In genomic region chr4:25313767-25314166, GRCm38 (mm10) we compare ENCODE assay signal across 19 mouse cellular contexts. TPM values are rescaled to one million over a fixed set of nuclear protein-coding genes. Genes with fewer than 3 reads are reported as not detected.
DNase-seq lines count a peak whose midpoint lies in the region; TF ChIP-seq lines count a peak whose summit lies in the region.
"Had no signal": no experiment of that assay in that cellular context is flagged by ENCODE, and none has a peak within 500 bp of the region (broad histone marks: within the 10 kb centered on the region; RNA-seq: fewer than 3 reads in every experiment).

No protein-coding gene starts in this region.

- no peak overlapping the region for H3K27ac ChIP-seq in CH12.LX (ENCODE audit: insufficient read depth, low read depth)
- no peak overlapping the region for H3K27ac ChIP-seq in limb, embryonic 10.5 days
- H3K27ac ChIP-seq: gastrocnemius, adult 2 months; left cerebral cortex, adult 2 months; limb, embryonic 12.5 days; liver, embryonic 14.5 days; neural tube, embryonic 12.5 days had no signal

- H3K79me2 ChIP-seq in CH12.LX (replicated peaks; ENCODE audit: control insufficient read depth, extremely low read depth, insufficient read depth, poor library complexity, severe bottlenecking) = no peaks in the 10 kb centered on the region

- peak overlapping the region; percentile 50; the same call in 1 of the 2 replicates for H3K4me2 ChIP-seq in CH12.LX (ENCODE audit: insufficient read depth, low read depth, poor library complexity, severe bottlenecking)
- H3K4me2 ChIP-seq: limb, embryonic 12.5 days; neural tube, embryonic 12.5 days had no signal

- WGBS in limb, embryonic 10.5 days = 83% methylated on average over 3 of the region's 3 CpGs

- TF ChIP-seq CTCF in CH12.LX (conservative IDR thresholded peaks at IDR 0.05 in 1 of 2, IDR thresholded peaks at IDR 0.05 in 1 of 2; ENCODE audit: low read depth in 2 of 2, low read length in 2 of 2) = no peak

- H3K4me3 ChIP-seq in CH12.LX (replicated peaks in 1 of 3; ENCODE audit: low read depth in 2 of 3, low read length in 2 of 3, poor library complexity in 1 of 3) = no peak overlapping the region
- H3K4me3 ChIP-seq in limb, embryonic 10.5 days = no peak overlapping the region
- H3K4me3 ChIP-seq: gastrocnemius, adult 2 months; left cerebral cortex, adult 2 months; limb, embryonic 12.5 days; megakaryocyte, embryonic 14.5 days; neural tube, embryonic 12.5 days had no signal

- H3K9ac ChIP-seq in CH12.LX (ENCODE audit: insufficient read depth, low read depth) = no peak overlapping the region
- H3K9ac ChIP-seq: limb, embryonic 12.5 days; liver, embryonic 14.5 days; neural tube, embryonic 12.5 days had no signal

- no peaks in the 10 kb centered on the region for H3K9me3 ChIP-seq in CH12.LX (replicated peaks; ENCODE audit: low read length)
- no peaks in the 10 kb centered on the region for H3K9me3 ChIP-seq in limb, embryonic 10.5 days (replicated peaks)
- H3K9me3 ChIP-seq: limb, embryonic 12.5 days; neural tube, embryonic 12.5 days had no signal

- H3K4me1 ChIP-seq in CH12.LX (ENCODE audit: control insufficient read depth in 1 of 2, insufficient read depth in 2 of 2) = no peaks in the 10 kb centered on the region
- no peaks in the 10 kb centered on the region for H3K4me1 ChIP-seq in limb, embryonic 10.5 days
- H3K4me1 ChIP-seq: limb, embryonic 12.5 days; megakaryocyte, embryonic 14.5 days; neural tube, embryonic 12.5 days had no signal

- DNase-seq in cerebellum, postnatal 25 days = peak; percentile 20 to 41
- no peak for DNase-seq in cerebellum, adult 9-10 months
- peak; percentile 20 to 25 for DNase-seq in layer of hippocampus, postnatal 10 days (ENCODE audit: low spot score in 2 of 2)
- DNase-seq in layer of hippocampus, postnatal 25 days (ENCODE audit: extremely low spot score in 1 of 2, low spot score in 1 of 2) = no peak
- no peak for DNase-seq in CH12.LX (ENCODE audit: extremely low read depth)
- DNase-seq in brain, adult 2 months (ENCODE audit: low read depth, low spot score) = peak; percentile 56
- no peak for DNase-seq in limb, embryonic 10.5 days (ENCODE audit: low spot score)
- DNase-seq in liver = no peak
- DNase-seq: gastrocnemius, adult 2 months; heart, adult 18-20 months; lung, postnatal 14 days; right cerebral cortex, postnatal 4 days; thymus, postnatal 25 days had no signal

- in situ Hi-C loops in CH12.LX (cut with MboI; ENCODE audit: low pct_ligation_motif_present, low pct_unique_long_range_greater_than_20kb, low sequenced_read_pairs) = no loop called here

- H3K36me3 ChIP-seq in CH12.LX (replicated peaks in 1 of 2; ENCODE audit: control insufficient read depth in 1 of 2, insufficient read depth in 1 of 2, low read length in 1 of 2) = no peaks in the 10 kb centered on the region
- no peaks in the 10 kb centered on the region for H3K36me3 ChIP-seq in limb, embryonic 10.5 days
- H3K36me3 ChIP-seq: limb, embryonic 12.5 days; neural tube, embryonic 12.5 days had no signal

- TF ChIP-seq EP300 in CH12.LX (IDR thresholded peaks at IDR 0.05; ENCODE audit: low read length) = no peak

- TF ChIP-seq RAD21 in CH12.LX (IDR thresholded peaks at IDR 0.05; ENCODE audit: low read depth, low read length) = no peak

- H3K27me3 ChIP-seq in CH12.LX (replicated peaks) = no peaks in the 10 kb centered on the region
- H3K27me3 ChIP-seq in limb, embryonic 10.5 days (ENCODE audit: low read depth, poor library complexity, severe bottlenecking) = no peaks in the 10 kb centered on the region
- H3K27me3 ChIP-seq: limb, embryonic 12.5 days; megakaryocyte, embryonic 14.5 days; neural tube, embryonic 12.5 days; Patski had no signal

- no peak for TF ChIP-seq POLR2A in CH12.LX (IDR thresholded peaks at IDR 0.05; ENCODE audit: low read depth, low read length)

- dilution Hi-C loops in CH12.LX (cut with MboI; ENCODE audit: extremely low pct_ligation_motif_present, extremely low pct_unique_long_range_greater_than_20kb, low sequenced_read_pairs) = no loop called here

TF ChIP-seq in CH12.LX, 34 proteins besides CTCF, POLR2A, EP300 and RAD21:
- no peak for TF ChIP-seq ELF1 (IDR thresholded peaks at IDR 0.05; ENCODE audit: low read depth, low read length)
- TF ChIP-seq ETS1 (conservative IDR thresholded peaks at IDR 0.05; ENCODE audit: low read depth, low read length) = no peak
- no peak for TF ChIP-seq CHD1 (IDR thresholded peaks at IDR 0.05; ENCODE audit: low read depth, low read length)
- TF ChIP-seq MAX (IDR thresholded peaks at IDR 0.05; ENCODE audit: low read length) = no peak
- no peak for TF ChIP-seq E2F4 (IDR thresholded peaks at IDR 0.05; ENCODE audit: insufficient replicate concordance, low read depth, low read length)
- TF ChIP-seq RCOR1 (conservative IDR thresholded peaks at IDR 0.05; ENCODE audit: low read depth, low read length) = no peak
- TF ChIP-seq SIN3A (IDR thresholded peaks at IDR 0.05; ENCODE audit: low read length) = no peak
- TF ChIP-seq UBTF (IDR thresholded peaks at IDR 0.05; ENCODE audit: low read depth, low read length) = no peak
- no peak for TF ChIP-seq GABPA (IDR thresholded peaks at IDR 0.05; ENCODE audit: insufficient replicate concordance, low read depth, low read length)
- no peak for TF ChIP-seq ZKSCAN1 (IDR thresholded peaks at IDR 0.05; ENCODE audit: borderline replicate concordance, low read depth, low read length)
- no peak for TF ChIP-seq MAZ (IDR thresholded peaks at IDR 0.05; ENCODE audit: low read depth, low read length)
- no peak for TF ChIP-seq BHLHE40 (IDR thresholded peaks at IDR 0.05; ENCODE audit: low read depth, low read length)
- TF ChIP-seq MYC (IDR thresholded peaks at IDR 0.05; ENCODE audit: low read depth, low read length) = no peak
- no peak for TF ChIP-seq SMC3 (IDR thresholded peaks at IDR 0.05; ENCODE audit: low read depth, low read length)
- no peak for TF ChIP-seq POLR2AphosphoS2 (IDR thresholded peaks at IDR 0.05; ENCODE audit: low read depth, low read length)
- TF ChIP-seq NELFE (IDR thresholded peaks at IDR 0.05; ENCODE audit: low read depth, low read length) = no peak
- no peak for TF ChIP-seq MXI1 (IDR thresholded peaks at IDR 0.05; ENCODE audit: low read depth, low read length)
- no peak for TF ChIP-seq MAFK (IDR thresholded peaks at IDR 0.05; ENCODE audit: insufficient replicate concordance, low read length)
- no peak for TF ChIP-seq NRF1 (IDR thresholded peaks at IDR 0.05; ENCODE audit: low read depth, low read length)
- no peak for TF ChIP-seq CHD2 (IDR thresholded peaks at IDR 0.05; ENCODE audit: low read length)

RNA-seq across cellular contexts. Expression of gene Ufl1, which starts 32.1 kb away (rescaled TPM):
- total RNA-seq in layer of hippocampus, postnatal 10 days (2021) = 10 to 100 TPM; 22.8 to 31.5 TPM
- 10 to 100 TPM; 26.0 to 30.6 TPM for total RNA-seq in layer of hippocampus, postnatal 25 days (2021)
- total RNA-seq in CH12.LX (2012; rRNA removed) (16.8 and 18.1 TPM in 2 replicates), CH12.LX (2014; rRNA removed) (21.8 and 22.7 TPM in 2 replicates)
- 27.9 and 29.6 TPM in 2 replicates for polyA plus RNA-seq in CH12.LX (2012; ENCODE audit: insufficient read length, low read depth)
- polyA plus RNA-seq in limb, embryonic 10.5 days (2016; fragmentation: Nextera tagmentation; extraction: Ambion mirVana) = 29.4 and 34.1 TPM in 2 replicates

Comparison
In these comparisons a context has a peak if more than half of its experiments do, and no peak if none do; other contexts are left out.
1. DNase-seq: peak in cerebellum, postnatal 25 days (2 of 2), layer of hippocampus, postnatal 10 days (2 of 2) and brain, adult 2 months (single experiment); none in cerebellum, adult 9-10 months (single experiment), layer of hippocampus, postnatal 25 days (0 of 2), CH12.LX (single experiment), limb, embryonic 10.5 days (single experiment) and liver (single experiment).